Mouse (Mus musculus) cerebellum, adult 2 months (tissue): ENCODE data around the gene Whamm. TPM values are rescaled to one million over a fixed set of nuclear protein-coding genes. Genes with fewer than 3 reads are reported as not detected.

Source experiments
- DNase-seq, 2 experiments: peaks; one replicate each; pipeline ENCODE4 v3.0.0; 2021
- H3K27ac ChIP-seq: fragments of 200-500 bp; 2 replicates; pipeline ENCODE4 v1.5.1; 2012; ENCODE audit warnings: low read length, control low read depth, inconsistent platforms; ENCODE audit not compliant: insufficient read depth
- H3K27me3 ChIP-seq: fragments of 200-500 bp; 2 replicates; pipeline ENCODE4 v1.6.1; 2012; ENCODE audit warnings: inconsistent platforms, mild to moderate bottlenecking, low read length, moderate library complexity; ENCODE audit not compliant: control insufficient read depth, insufficient read depth
- H3K4me1 ChIP-seq: fragments of 200-500 bp; 2 replicates; pipeline ENCODE4 v1.6.1; 2011; ENCODE audit warnings: low read length; ENCODE audit not compliant: control insufficient read depth, insufficient read depth
- H3K4me3 ChIP-seq: fragments of 200-500 bp; replicated peaks from 2 replicates; pipeline ENCODE3; 2011; ENCODE audit warnings: mild to moderate bottlenecking, low read depth, low read length, control low read depth; ENCODE audit not compliant: insufficient read depth
- CTCF ChIP-seq: fragments of 200-500 bp; IDR thresholded peaks from 2 replicates; pipeline ENCODE4 v1.5.1; 2011; ENCODE audit warnings: low read depth, mild to moderate bottlenecking, control low read depth, low read length, moderate library complexity, borderline replicate concordance; ENCODE audit not compliant: insufficient read depth
- POLR2A ChIP-seq: fragments of 200-500 bp; IDR thresholded peaks from 2 replicates; pipeline ENCODE4 v1.6.1; 2011; ENCODE audit warnings: low read length, control low read depth, borderline replicate concordance; ENCODE audit not compliant: insufficient read depth
- WGBS: fragments of 180-500 bp; shearing (Covaris S2); methylation state at CpG from one replicate; pipeline ENCODE4 v1.1.7; 2018; 5-methylcytosine and 5-hydroxymethylcytosine counted together
- polyA plus RNA-seq: library from polyadenylated mRNA; depleted of rRNA; stranded (reverse); fragments of >200 nt; gene quantifications from 2 replicates; pipeline ENCODE4 v1.2.3, GENCODE M21; 2012

Gene Whamm
- polyA plus RNA-seq, 1 experiment, result 28.6 TPM

- Histone ChIP-seq H3K4me3 (no peak overlapping the region), H3K27me3 (no peaks in the 10 kb centered on the region), H3K4me1 (no peaks in the 10 kb centered on the region), H3K27ac (no peak overlapping the region)
- WGBS, result 61% methylated on average over 4 of the region's 4 CpGs
- DNase-seq, result no peak
- no peak for TF ChIP-seq CTCF
These were observed 34.4 kb downstream of the Whamm start for GRCm38 (mm10) chr7:81605489-81605888.

DNA sequence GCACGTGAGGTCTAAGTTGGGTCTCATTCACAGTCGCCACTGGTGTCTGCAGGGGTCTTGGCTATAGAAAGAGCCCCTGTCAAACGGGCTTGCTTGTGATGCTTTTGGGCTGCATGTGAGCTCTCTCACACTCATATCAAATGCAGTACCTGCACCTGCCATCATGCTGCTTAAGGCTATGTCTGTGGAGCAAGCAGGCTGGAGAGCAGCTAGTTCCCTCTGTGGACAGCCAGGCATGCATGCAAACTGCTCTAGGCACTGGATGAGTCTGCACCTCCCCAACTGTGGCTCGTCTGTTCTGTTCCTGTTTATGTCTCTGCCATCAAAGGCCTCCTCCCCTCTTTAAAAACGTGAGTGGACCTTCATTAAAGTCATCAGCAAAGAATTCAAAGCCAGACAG, 35.4 kb downstream of the Whamm start:
- Histone ChIP-seq H3K27me3 (no peaks in the 10 kb centered on the region), H3K27ac (no peak overlapping the region), H3K4me1 (no peaks in the 10 kb centered on the region), H3K4me3 (no peak overlapping the region)
- no peak for DNase-seq
- no peak for TF ChIP-seq CTCF
- TF ChIP-seq POLR2A, result no peak
- 65% methylated on average over 5 of the region's 5 CpGs for WGBS

GRCm38 (mm10) chr7:81610125-81610524, 39.1 kb downstream of the Whamm start:
- TF ChIP-seq POLR2A (no peak), CTCF (peak; percentile 20; the same call in 1 of the 2 replicates)
- H3K27ac ChIP-seq, result no peak overlapping the region
- no peak overlapping the region for H3K4me3 ChIP-seq
- no peak for DNase-seq
- no peaks in the 10 kb centered on the region for H3K4me1 ChIP-seq
- 69% methylated on average over 18 of the region's 18 CpGs for WGBS
- no peaks in the 10 kb centered on the region for H3K27me3 ChIP-seq

- Histone ChIP-seq H3K27ac (no peak overlapping the region), H3K4me3 (no peak overlapping the region), H3K4me1 (no peaks in the 10 kb centered on the region), H3K27me3 (no peaks in the 10 kb centered on the region)
- WGBS, result 73% methylated on average over 13 of the region's 13 CpGs
- no peak for DNase-seq
- TF ChIP-seq CTCF, result no peak
- no peak for TF ChIP-seq POLR2A
These were observed 42.0 kb downstream of the Whamm start for GRCm38 (mm10) chr7:81612856-81613635.

DNA sequence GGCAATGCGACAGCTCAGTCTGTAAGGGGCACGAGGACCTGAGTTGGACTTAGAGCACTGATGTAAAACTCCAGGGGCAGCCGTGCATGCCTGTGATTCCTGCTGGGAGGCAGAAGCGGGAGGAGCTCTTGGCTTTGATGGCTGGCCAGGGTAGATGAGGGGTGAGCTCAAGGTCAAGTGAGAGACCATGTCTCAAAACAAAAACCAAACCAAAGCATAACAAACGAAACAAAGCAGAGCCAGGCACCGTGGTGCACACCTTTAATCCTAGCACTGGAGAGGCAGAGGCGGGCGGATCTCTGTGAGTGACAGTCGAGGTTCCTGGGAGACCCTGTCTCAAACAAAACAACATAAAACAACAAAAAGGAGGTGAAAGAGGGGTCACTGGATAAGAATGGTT, 44.0 kb downstream of the Whamm start:
- 76% methylated on average over 9 of the region's 9 CpGs for WGBS
- DNase-seq, result no peak
- TF ChIP-seq CTCF (no peak), POLR2A (no peak)

DNA sequence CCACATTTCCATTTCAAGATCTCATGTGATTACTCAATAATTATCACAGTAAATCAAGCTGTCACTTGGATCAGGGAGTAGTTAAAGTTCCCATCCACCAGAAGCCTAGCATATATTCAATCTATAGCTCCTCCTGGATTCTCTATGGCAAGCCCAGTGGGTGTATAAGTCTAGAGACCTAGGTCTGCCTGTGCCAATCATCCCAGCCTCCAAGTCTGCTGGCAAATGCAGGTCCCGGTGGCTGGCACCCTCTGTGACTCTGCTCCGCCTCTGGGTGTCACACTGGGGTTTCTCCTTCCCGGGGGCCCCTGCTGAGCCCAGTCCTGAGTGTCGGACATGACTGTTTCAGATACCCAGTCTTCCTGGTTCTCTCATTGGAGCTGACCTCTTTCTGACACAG, 51.7 kb downstream of the Whamm start:
- no peak for TF ChIP-seq CTCF
- no peak for TF ChIP-seq POLR2A
- no peak for DNase-seq
- 69% methylated on average over 4 of the region's 4 CpGs for WGBS
- Histone ChIP-seq H3K4me1 (no peaks in the 10 kb centered on the region), H3K27me3 (no peaks in the 10 kb centered on the region), H3K27ac (no peak overlapping the region), H3K4me3 (no peak overlapping the region)

More for the DNA sequence above, 44.0 kb downstream of the Whamm start:
- H3K4me1 ChIP-seq, result no peaks in the 10 kb centered on the region
- H3K27ac ChIP-seq, result no peak overlapping the region
- no peak overlapping the region for H3K4me3 ChIP-seq
- H3K27me3 ChIP-seq, result no peaks in the 10 kb centered on the region

DNA sequence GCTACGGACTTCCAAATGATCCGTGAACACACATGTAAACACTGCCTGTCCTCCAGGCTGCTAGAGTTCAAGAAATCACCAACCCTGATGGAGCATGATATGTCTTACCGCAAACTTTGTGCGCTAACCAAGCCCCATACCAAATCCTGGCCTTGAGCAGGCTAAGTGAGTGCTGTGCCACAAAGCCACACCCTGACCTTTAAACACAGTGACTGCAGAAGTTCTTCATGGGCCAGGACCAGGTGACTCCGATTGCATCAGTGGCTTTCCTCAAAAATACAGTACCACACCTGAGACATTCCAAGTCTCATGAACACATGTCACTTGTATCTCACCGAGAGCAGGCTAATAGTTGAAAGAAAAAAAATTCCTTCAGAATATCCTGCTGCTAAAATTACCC, 52.7 kb downstream of the Whamm start:
- H3K4me1 ChIP-seq, result no peaks in the 10 kb centered on the region
- no peak for DNase-seq
- WGBS, result 93% methylated on average over 6 of the region's 6 CpGs
- H3K4me3 ChIP-seq, result no peak overlapping the region
- TF ChIP-seq CTCF, result no peak
- no peak for TF ChIP-seq POLR2A
- H3K27me3 ChIP-seq, result no peaks in the 10 kb centered on the region
- H3K27ac ChIP-seq, result no peak overlapping the region

DNA sequence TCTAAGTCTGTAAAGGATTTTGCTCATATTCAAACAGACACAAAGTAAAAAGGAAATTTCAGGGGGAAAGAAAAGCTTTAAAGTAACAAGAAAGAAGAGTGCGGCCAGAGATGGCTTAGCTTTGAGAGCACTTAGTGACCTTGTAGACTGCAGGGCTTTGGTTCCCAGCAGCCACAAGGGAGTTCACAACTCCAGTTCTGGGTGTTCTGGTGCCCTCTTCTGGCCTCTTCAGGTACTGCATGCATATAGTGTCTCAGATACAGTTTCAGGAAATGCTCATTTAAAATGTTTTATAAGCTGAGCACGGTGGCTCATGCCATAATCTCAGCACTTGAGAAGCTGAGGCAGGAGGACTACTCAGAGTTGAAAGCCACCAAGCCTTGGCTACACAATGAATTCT, 55.4 kb downstream of the Whamm start:
- no peaks in the 10 kb centered on the region for H3K4me1 ChIP-seq
- no peak for DNase-seq
- no peak overlapping the region for H3K4me3 ChIP-seq
- 95% methylated on average over 2 of the region's 2 CpGs for WGBS
- H3K27me3 ChIP-seq, result no peaks in the 10 kb centered on the region
- no peak overlapping the region for H3K27ac ChIP-seq
- TF ChIP-seq CTCF, result peak; percentile 36; the same call in 1 of the 2 replicates
- no peak for TF ChIP-seq POLR2A
